Mouse (Mus musculus): ENCODE results near the gene Syt1. TPM values are rescaled to one million over a fixed set of nuclear protein-coding genes. Genes with fewer than 3 reads are reported as not detected.

The Syt1 gene
- polyA plus RNA-seq, 1 experiment, result 0.67 TPM

- TF ChIP-seq POLR2A (IDR thresholded peaks at IDR 0.05; ENCODE audit: low read depth, low read length) (no peak), CTCF (IDR thresholded peaks at IDR 0.05; ENCODE audit: extremely low read depth, insufficient read length, insufficient replicate concordance, low read depth, low read length) (no peak)
Observed at GRCm38 (mm10) chr10:108532283-108532682, 478.5 kb downstream of the Syt1 start.

GRCm38 (mm10) chr10:108531641-108532040, 479.1 kb downstream of the Syt1 start:
- 36% methylated on average over 4 of the region's 4 CpGs for WGBS
- Histone ChIP-seq H3K27ac (ENCODE audit: insufficient read depth, low read depth, low read length) (no peak overlapping the region), H3K4me3 (ENCODE audit: low read depth, low read length) (no peak overlapping the region), H3K36me3 (ENCODE audit: control insufficient read depth, insufficient read depth, low read length) (no peaks in the 10 kb centered on the region), H3K27me3 (ENCODE audit: control insufficient read depth, insufficient read depth, low read length) (no peaks in the 10 kb centered on the region), H3K4me1 (ENCODE audit: control insufficient read depth, insufficient read depth, insufficient read length, low read length) (peaks cover 8% of the 10 kb centered on the region; the same call in 1 of the 2 replicates)
- TF ChIP-seq POLR2A (IDR thresholded peaks at IDR 0.05; ENCODE audit: low read depth, low read length), result no peak
- no peak for TF ChIP-seq CTCF (IDR thresholded peaks at IDR 0.05; ENCODE audit: extremely low read depth, insufficient read length, insufficient replicate concordance, low read depth, low read length)

More at GRCm38 (mm10) chr10:108532283-108532682, 478.5 kb downstream of the Syt1 start:
- peaks cover 8% of the 10 kb centered on the region; the same call in 1 of the 2 replicates for H3K4me1 ChIP-seq (ENCODE audit: control insufficient read depth, insufficient read depth, insufficient read length, low read length)
- no peaks in the 10 kb centered on the region for H3K36me3 ChIP-seq (ENCODE audit: control insufficient read depth, insufficient read depth, low read length)
- WGBS, result 88% methylated on average over 9 of the region's 9 CpGs
- no peak overlapping the region for H3K27ac ChIP-seq (ENCODE audit: insufficient read depth, low read depth, low read length)
- H3K27me3 ChIP-seq (ENCODE audit: control insufficient read depth, insufficient read depth, low read length), result no peaks in the 10 kb centered on the region
- H3K4me3 ChIP-seq (ENCODE audit: low read depth, low read length), result no peak overlapping the region

- WGBS, result 31% methylated on average over 4 of the region's 4 CpGs
- peaks cover 8% of the 10 kb centered on the region; the same call in 1 of the 2 replicates for H3K4me1 ChIP-seq (ENCODE audit: control insufficient read depth, insufficient read depth, insufficient read length, low read length)
- no peaks in the 10 kb centered on the region for H3K36me3 ChIP-seq (ENCODE audit: control insufficient read depth, insufficient read depth, low read length)
- no peak overlapping the region for H3K4me3 ChIP-seq (ENCODE audit: low read depth, low read length)
- no peak overlapping the region for H3K27ac ChIP-seq (ENCODE audit: insufficient read depth, low read depth, low read length)
- TF ChIP-seq POLR2A (IDR thresholded peaks at IDR 0.05; ENCODE audit: low read depth, low read length) (no peak), CTCF (IDR thresholded peaks at IDR 0.05; ENCODE audit: extremely low read depth, insufficient read length, insufficient replicate concordance, low read depth, low read length) (no peak)
- no peaks in the 10 kb centered on the region for H3K27me3 ChIP-seq (ENCODE audit: control insufficient read depth, insufficient read depth, low read length)
Observed at GRCm38 (mm10) chr10:108531111-108531510, 479.7 kb downstream of the Syt1 start.

GRCm38 (mm10) chr10:108528338-108528737, 482.4 kb downstream of the Syt1 start:
- H3K4me1 ChIP-seq (ENCODE audit: control insufficient read depth, insufficient read depth, insufficient read length, low read length), result peaks cover 8% of the 10 kb centered on the region; the same call in 1 of the 2 replicates

GRCm38 (mm10) chr10:108525506-108525905, 485.3 kb downstream of the Syt1 start:
- 92% methylated on average over 11 of the region's 11 CpGs for WGBS
- Histone ChIP-seq H3K36me3 (ENCODE audit: control insufficient read depth, insufficient read depth, low read length) (no peaks in the 10 kb centered on the region), H3K27me3 (ENCODE audit: control insufficient read depth, insufficient read depth, low read length) (no peaks in the 10 kb centered on the region), H3K27ac (ENCODE audit: insufficient read depth, low read depth, low read length) (no peak overlapping the region), H3K4me3 (ENCODE audit: low read depth, low read length) (no peak overlapping the region), H3K4me1 (ENCODE audit: control insufficient read depth, insufficient read depth, insufficient read length, low read length) (no peaks in the 10 kb centered on the region)
- TF ChIP-seq POLR2A (IDR thresholded peaks at IDR 0.05; ENCODE audit: low read depth, low read length), result no peak
- TF ChIP-seq CTCF (IDR thresholded peaks at IDR 0.05; ENCODE audit: extremely low read depth, insufficient read length, insufficient replicate concordance, low read depth, low read length), result no peak

More at GRCm38 (mm10) chr10:108528338-108528737, 482.4 kb downstream of the Syt1 start:
- no peak overlapping the region for H3K4me3 ChIP-seq (ENCODE audit: low read depth, low read length)
- no peaks in the 10 kb centered on the region for H3K27me3 ChIP-seq (ENCODE audit: control insufficient read depth, insufficient read depth, low read length)
- H3K36me3 ChIP-seq (ENCODE audit: control insufficient read depth, insufficient read depth, low read length), result no peaks in the 10 kb centered on the region
- TF ChIP-seq CTCF (IDR thresholded peaks at IDR 0.05; ENCODE audit: extremely low read depth, insufficient read length, insufficient replicate concordance, low read depth, low read length), result no peak
- TF ChIP-seq POLR2A (IDR thresholded peaks at IDR 0.05; ENCODE audit: low read depth, low read length), result no peak
- WGBS, result 88% methylated on average over 7 of the region's 7 CpGs
- H3K27ac ChIP-seq (ENCODE audit: insufficient read depth, low read depth, low read length), result no peak overlapping the region

- H3K36me3 ChIP-seq (ENCODE audit: control insufficient read depth, insufficient read depth, low read length), result no peaks in the 10 kb centered on the region
- TF ChIP-seq POLR2A (IDR thresholded peaks at IDR 0.05; ENCODE audit: low read depth, low read length) (no peak), CTCF (IDR thresholded peaks at IDR 0.05; ENCODE audit: extremely low read depth, insufficient read length, insufficient replicate concordance, low read depth, low read length) (no peak)
- 67% methylated on average over 6 of the region's 6 CpGs for WGBS
Observed at GRCm38 (mm10) chr10:108524306-108525029, 486.3 kb downstream of the Syt1 start.

GRCm38 (mm10) chr10:108519156-108519555, 491.6 kb downstream of the Syt1 start:
- Histone ChIP-seq H3K4me3 (ENCODE audit: low read depth, low read length) (no peak overlapping the region), H3K27me3 (ENCODE audit: control insufficient read depth, insufficient read depth, low read length) (no peaks in the 10 kb centered on the region), H3K27ac (ENCODE audit: insufficient read depth, low read depth, low read length) (no peak overlapping the region), H3K36me3 (ENCODE audit: control insufficient read depth, insufficient read depth, low read length) (no peaks in the 10 kb centered on the region), H3K4me1 (ENCODE audit: control insufficient read depth, insufficient read depth, insufficient read length, low read length) (no peaks in the 10 kb centered on the region)
- TF ChIP-seq CTCF (IDR thresholded peaks at IDR 0.05; ENCODE audit: extremely low read depth, insufficient read length, insufficient replicate concordance, low read depth, low read length), result no peak
- TF ChIP-seq POLR2A (IDR thresholded peaks at IDR 0.05; ENCODE audit: low read depth, low read length), result no peak
- WGBS, result 42% methylated on average over 6 of the region's 6 CpGs

More at GRCm38 (mm10) chr10:108524306-108525029, 486.3 kb downstream of the Syt1 start:
- no peak overlapping the region for H3K27ac ChIP-seq (ENCODE audit: insufficient read depth, low read depth, low read length)
- H3K4me3 ChIP-seq (ENCODE audit: low read depth, low read length), result no peak overlapping the region
- no peaks in the 10 kb centered on the region for H3K4me1 ChIP-seq (ENCODE audit: control insufficient read depth, insufficient read depth, insufficient read length, low read length)
- no peaks in the 10 kb centered on the region for H3K27me3 ChIP-seq (ENCODE audit: control insufficient read depth, insufficient read depth, low read length)
